Mouse (Mus musculus) ovary, postnatal 36 days (tissue): Measurements from ENCODE around the gene Suds3.

ENCODE experiments used
- DNase-seq: peaks from one replicate; pipeline ENCODE4 v3.0.0; 2022; ENCODE audit warnings: low spot score, mixed read lengths

Suds3 gene

DNA sequence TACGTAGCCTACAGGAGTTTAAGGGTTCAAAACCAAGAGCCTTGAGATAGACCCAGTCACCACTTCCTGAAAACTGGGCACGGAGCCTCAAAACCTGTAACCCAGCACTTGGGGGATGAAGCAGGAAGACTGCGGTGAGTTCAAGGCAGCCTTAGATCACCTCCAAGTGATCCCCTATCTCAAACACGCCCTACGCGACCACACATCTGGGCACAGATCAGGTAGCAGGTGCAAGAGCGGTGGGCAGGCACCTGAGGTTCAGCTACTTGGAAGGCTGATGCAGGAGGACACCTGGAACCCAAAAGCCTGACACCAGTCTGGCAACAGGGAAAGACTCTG lies 4.2 kb downstream of the Suds3 start:
- DNase-seq, result no peak

DNA sequence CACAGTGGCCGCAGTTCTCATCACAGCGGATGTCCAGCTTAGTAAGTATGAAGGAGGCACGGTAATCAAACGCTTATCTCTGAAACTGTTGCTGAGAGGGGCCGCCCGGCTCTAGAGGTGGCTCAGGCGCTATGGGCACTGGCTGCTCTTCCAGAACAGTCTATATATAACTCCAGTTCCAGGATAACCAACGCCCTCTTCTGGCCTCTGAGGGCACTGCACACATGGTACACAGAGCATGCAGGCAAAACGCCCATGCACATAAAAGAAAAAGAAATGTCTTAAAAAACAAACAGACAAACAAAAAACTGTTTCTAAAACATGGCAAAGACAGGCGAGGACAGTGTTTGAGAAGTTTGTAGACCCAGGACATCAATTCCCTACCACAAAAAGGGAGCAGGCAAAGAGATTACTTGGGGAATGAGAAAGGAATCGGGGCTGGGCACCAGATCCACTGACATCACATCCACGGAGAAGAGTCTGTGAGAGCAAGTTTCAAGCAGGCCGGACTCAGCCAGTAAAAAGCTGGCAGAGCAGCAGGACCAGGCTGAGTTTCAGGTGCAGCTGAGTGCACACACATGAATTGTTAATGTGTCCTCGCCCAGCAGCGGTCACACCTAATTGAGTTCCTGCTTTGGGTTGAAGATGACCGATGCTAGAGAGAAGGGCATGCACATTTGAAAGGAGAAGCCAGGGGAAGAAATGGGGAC lies 4.7 kb downstream of the Suds3 start:
- DNase-seq, result no peak

DNA sequence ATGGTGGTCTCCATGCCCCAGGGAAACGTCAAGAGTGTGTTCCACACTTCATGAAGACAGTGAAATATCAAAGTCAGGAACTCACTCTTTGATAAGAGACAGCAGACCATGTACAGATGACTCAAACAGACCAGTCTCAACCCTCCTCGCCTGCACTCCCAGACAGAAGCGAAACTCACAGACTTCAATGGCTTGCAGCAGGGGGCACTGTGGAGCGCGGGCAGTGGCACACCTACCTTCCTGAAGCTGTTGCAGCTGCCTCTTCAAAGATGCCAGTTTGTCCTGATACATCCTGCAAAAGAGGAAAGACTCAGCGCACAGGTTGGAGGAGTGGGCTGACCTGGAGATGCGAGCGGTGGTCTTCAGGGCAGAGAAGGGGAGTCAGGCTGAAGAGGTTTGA lies 6.4 kb downstream of the Suds3 start:
- no peak for DNase-seq

DNA sequence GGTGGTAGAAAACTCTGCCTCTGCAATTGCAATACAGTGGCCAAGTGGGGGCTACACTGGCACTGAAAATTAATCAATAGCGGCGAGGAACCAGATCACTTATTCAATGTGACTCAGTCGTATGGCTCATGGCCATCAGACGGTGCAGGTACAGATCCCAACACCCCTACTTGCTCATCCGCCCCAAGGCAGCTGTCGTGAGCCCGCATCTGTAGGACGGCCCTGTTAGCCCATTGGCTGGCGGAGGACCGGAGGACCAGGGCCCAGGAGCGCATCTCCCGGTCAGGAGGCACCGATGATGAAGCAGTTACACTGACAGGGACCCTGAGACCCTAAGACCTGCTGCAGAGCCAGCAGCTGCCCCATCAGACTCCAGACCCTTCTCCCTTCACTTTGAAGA lies 7.2 kb downstream of the Suds3 start:
- DNase-seq, result no peak

DNA sequence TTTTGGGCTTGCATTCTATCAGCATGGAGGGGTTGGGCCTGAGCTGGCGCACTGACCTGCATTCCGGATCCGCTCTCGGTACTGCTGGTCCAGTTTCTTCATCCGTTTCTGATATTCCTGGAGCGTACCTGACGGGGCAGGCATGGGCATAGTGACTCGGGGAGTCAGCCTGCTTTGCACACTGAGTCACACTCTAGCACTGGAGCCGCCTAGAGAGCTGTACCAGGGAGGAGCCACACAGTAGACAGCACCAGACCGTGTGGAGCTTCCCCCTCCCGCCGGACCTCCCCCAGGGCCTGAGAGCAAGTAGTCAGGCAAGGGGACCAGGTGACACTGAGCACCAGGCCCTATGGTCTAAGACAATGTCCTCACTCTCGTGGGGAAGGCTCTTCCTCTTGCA lies 7.6 kb downstream of the Suds3 start:
- no peak for DNase-seq

DNA sequence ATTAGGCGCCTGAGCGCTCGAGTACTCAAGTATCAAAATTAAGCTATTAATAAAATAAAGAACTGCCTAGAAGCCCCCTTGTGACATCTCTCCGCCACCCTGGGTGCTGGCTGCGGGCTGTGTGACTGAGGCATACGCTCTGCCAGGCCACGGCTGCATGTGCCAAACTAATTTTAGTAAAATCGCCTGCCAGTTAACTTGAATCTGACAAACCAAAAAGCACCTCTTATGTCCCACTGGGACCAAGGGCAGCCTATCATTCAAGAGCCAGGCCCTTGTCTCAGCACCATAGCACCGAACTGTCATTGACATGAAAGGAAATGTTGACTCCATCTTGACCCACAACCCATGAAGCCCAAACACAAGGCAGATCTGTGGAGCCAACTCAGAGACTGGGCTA lies 10.2 kb downstream of the Suds3 start:
- DNase-seq, result no peak

DNA sequence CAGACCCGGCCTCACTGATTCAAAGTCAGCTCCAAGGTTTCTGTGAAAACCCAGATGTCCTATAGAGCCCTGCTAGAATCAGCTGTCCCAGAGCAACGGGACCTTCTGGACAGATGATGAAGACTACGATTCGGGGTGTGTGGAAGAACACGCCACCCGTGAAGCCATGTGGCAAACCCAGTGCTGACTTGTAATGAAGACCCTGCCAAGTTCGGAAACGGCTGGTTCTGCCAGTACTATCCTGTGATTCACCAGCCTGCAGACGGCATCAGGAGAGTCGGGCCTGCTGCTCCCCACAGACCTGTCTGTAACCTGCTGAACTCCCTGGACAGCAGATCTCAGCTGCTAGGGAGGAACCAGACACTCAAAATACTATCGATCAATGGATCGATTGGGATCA lies 11.6 kb downstream of the Suds3 start:
- no peak for DNase-seq

DNA sequence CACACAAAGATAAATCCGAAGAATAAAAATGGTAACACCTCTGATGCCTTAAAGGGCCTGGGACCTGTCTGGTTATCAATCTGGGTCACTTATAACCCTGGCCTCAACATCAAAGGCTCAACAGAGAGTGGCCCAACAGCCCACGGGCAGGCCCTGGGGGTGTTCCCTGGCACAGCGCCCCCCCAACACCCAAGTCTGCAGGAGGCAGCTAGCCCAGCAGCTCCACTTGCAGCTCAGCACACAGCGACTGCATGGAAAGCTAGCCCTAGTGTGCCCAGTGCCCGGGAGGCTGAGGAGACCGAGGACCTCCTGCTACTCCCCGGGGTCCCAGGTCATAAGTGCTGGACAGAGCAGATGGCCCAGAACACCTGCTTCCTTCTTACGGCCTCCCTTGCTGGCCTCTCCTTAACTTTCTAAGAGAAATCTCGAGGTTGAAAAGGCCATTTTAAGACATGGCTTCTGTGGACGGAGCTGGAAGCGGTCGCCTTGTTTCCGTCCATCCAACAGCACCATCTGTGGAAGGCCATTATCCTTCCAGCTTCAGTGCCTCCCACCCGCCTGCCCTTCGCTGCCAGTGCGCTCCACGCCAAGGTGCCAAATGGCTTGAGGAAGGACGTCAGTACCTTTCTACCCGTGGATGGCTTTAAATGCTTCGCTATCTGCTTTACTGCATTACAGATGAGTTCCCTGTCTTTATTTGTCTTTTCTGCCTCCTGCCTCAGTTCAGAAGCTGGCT lies 12.6 kb downstream of the Suds3 start:
- DNase-seq, result no peak

DNA sequence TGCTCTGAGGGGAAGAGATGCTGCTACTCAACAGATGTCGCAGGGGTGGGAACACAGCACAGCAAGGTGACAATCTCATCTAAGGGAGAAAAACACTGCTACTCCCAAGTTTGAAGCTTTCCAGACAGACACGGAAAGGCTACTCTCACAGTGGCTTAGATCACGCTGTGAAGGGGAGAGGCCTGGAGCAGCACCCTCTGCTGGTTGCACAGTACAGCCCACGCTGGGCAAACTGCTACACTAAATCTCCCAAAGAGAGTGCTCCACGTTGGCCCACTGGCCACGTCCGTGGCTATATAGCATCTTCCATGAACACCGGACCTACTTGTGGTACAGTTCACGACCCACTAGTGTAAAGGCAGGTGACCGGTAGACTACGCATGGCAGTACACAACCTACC lies 16.2 kb downstream of the Suds3 start:
- no peak for DNase-seq

DNA sequence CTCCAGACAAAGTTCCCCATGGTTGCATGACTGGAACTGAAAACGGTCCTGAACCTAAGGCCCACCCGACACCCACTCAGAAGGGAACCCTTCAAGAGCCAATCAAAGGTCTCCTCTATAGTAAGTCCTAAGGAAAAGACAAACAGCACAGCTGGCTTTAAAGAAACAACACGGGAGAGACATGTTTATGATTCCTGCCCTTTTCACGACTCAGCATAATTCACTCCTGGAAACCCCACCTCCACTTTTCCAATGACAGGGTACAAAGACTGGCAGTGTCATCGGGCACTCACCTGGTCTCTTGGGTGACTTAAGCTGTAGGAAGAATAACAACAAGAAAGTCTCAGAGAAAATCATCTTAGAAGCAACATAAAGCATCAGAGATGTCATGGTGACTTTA lies 16.9 kb downstream of the Suds3 start:
- DNase-seq, result no peak

DNA sequence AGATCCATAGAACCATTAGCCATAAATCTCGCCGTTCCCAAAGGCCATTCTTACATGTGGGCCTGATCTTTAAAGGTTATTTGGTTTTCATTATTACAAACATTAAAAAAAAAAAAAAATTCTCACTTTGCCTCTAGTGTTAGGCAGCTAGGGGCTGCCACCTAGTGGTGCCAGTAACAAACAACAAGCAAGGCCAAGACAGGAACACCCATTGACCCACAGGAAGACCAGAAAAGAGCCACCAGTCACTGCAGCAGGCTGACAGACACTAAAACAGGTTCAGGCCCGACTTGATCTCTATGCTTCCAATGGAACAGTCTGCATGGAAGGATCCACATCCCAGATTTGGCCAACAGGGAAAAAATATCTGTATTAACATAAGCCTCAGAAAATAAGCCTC lies 19.2 kb downstream of the Suds3 start:
- DNase-seq, result peak; percentile 26

DNA sequence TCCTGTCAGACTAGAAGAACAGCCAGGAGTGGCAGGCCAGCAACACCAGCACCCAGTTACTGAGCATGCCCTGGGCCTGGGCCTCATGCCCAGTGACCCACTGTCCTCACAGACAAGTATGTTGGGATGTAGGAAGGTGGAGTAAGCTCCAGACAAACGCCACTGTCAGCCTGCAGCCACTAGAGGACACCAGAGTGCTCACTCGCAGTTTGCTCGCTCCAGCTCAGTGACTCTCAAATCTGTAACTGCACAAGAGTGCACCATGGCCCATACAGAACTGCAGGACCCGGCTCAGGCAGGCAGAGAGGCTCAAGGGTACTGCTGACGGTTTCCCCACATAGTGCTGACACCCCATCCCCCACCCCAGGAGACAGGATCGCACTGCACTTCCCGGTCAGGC lies 21.5 kb downstream of the Suds3 start:
- peak; percentile 22 for DNase-seq

DNA sequence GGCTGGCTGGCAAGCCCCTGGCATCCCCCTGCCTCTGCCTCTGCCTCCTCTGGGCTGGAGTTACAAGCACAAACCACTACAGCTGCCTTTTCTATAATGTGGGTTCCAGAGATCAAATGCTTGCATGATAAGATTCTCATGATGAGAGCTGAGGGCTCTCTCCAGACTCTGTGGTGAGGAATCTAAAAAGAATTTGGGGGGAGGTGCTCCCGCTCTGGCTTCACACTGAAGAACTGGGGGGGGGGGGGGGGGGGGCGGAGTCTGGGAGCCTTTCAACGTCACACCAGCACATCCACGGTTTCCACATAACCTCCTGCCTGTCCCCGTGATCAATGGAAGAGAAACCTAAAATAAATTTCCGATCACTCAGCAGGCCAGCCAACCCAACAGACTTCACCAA lies 26.1 kb downstream of the Suds3 start:
- DNase-seq, result no peak

DNA sequence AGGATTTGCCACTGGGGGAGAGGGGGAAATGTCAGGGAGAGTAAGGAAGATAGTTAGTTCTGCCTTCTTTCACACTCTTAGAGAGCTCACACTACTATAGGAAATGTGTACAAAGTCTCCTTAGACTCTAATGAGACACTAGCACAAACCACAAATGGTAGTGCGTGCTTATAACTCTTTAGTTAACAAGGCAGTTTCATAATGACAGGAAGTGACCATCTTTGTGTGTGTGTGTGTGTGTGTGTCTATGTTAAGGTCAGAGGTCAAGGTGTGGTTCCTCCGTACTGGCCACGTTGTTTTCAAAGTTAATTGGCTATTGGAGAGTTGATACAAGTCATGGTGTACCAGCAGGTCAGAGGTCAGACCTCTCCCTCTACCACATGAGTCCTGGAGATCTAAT lies 26.8 kb downstream of the Suds3 start:
- no peak for DNase-seq

DNA sequence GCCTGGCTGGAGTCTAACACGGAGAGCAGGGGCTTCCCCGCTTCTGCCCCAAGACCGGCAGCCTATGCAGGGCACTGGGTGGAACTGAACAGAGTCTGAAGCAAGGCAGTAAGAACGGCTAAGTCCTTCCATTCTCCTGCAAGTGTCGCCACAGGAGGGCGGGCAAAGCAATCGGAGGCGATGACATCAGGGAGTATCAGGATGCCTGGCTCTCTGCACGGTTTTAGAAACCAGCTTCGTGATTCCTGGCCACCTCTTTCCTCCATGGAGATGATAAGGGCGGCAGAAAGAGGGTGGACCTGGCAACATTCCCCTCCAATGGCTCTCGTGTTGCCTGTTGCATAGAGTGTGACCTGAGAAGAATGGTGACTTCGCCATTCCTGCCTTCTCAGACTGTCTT lies 28.2 kb downstream of the Suds3 start:
- DNase-seq, result no peak

DNA sequence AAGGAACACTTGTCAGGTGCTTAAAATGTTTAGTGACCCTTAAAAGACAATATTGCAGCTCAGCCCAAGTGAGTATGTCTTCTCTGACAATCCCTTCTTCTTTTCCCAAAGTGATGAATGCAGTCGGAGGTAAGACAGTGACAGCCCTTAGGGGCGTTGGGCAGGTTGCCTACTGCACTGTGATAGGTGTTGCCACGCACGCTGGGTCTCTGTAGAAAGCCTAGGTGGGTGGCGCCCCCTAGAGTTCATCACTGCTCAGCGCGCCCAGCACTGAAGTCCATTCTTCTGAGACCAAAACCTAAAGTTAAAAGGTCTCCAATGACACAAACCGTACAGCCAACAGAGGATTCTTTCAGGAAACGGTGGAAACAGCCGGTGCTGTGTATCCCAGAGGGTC lies 46.4 kb downstream of the Suds3 start:
- DNase-seq, result no peak

DNA sequence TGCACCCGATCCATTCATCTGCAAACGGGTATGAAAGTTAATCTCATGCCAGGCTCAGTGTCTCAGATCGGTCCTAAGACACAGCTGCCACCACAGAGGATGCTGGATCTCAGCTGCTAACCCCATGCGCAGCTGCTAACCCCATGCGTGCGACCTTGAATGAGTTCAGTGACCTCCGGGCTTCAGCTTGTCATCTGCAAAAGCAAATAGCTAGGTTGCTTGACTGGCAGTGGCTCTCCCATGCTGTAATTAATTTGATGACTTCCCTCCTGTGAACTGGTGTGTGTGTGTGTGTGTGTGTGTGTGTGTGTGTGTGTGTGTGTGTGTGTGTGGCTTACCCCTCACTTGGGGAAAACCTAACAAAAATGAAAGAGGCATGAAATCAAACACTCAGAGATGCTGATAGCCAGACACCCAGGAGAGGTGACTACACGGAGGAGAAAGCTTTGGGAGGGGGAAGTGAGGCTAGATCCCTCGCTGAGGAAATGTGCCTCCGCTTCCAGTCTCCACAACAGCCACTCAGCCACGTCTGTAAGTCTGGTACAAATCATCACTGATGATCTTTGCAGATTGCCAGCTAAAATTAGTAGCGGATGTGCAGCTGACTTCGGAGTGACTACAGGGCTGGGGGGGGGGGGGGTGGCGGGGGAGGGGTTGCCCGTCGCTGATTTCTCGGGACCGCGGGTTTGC lies 47.0 kb downstream of the Suds3 start:
- DNase-seq, result no peak

DNA sequence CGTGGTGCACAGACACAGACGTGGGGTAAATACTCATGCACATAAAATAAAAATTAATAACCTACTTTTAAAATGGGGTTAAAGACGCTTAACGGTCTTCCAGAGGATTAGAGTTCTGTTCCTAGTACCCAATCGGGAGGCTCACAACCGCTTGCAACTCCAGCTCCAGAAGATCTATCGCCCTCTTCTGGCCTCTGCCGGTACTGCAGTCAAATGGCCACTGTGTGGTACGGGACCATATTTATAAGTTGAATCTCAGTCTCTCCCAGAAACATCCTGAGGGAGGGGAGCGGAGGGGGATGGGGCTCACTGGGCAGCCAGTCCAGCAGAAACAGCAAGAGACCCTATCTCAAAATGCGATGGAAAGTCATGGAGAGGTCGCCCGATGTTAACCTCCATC lies 47.7 kb downstream of the Suds3 start:
- no peak for DNase-seq

DNA sequence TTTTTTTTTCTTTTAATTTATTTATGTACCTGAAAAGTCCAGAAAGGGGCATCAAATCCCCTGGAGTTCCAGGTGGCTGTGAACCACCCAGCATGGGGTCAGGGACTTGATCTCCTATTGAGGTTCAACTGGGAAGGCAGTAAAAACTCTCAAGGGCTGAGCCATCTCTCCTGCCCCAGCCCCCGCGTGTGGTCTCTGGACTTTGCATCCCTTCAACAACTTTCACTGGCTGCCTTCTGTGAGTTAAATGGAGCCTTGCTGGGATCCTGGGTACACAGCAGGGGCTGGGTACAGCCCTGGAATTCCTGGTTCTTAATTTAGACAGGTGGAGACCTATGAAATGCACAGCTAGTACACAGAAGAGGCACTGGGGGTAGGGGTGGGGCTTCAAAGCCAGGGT lies 54.7 kb downstream of the Suds3 start:
- no peak for DNase-seq

DNA sequence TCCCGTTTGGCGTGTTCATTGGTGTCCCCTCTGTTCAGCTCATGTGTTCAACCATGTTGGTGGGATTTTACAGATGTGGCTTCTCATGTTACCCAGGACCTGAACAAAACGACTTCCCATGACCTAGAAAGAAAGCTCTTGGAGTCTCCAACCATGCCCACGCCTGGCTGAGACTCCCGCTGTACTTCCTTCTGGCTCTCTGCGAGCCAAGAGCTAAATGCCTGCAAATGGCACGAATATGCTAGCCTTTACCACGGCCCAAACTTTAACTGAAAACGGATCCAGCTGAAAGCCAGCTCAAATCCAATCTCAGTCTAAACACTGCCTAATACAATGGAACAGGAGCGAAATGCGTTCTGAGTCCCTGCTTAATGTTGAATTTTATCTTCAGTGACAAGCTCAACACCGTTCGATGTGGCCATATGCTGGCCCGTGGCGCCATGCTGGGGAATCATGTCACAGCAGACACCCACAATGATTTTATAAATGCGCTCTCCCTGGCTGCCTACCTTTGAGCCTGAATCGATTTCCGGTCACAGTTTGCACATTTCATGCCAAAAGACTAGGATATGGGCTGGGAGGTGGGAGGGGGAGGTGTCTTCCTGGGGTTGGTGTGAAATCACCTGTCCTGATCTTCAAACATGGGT lies 55.3 kb downstream of the Suds3 start:
- no peak for DNase-seq

DNA sequence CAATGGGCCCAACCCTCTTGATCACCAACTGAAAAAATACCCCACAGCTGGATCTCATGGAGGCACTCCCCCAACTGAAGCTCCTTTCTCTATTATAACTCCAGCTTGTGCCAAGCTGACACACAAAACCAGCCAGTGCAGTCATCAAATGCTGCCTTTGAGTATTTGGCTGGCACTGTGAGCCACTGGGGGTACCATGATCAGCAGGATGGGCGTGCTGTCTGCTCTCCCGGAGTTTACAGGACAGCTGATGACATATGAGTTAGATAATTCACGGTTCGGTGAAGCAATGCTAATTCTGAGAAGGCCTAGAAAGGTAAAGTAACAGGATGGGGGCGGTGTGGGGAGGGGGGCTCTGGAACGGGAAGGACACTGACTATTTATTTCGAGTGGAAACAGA lies 66.0 kb downstream of the Suds3 start:
- DNase-seq, result no peak

DNA sequence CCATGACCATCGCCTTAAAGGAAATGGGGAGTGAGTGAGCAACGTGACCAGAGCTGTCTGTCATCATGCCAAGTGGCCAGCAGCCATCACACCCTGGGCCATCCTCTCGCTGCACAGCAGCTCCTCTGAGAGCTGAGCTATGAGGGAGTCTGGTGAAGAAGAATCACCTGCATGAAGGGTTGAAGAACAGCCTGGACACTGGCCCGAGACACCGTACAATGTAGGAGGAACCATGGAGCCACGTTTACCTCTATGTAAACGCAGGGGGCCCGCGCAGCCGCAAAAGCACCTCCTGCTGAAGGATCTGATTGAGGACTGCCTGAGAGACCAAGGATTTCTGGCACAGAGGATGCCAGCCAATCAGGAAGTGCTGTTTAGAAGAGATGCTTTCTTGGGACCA lies 70.8 kb downstream of the Suds3 start:
- DNase-seq, result no peak

DNA sequence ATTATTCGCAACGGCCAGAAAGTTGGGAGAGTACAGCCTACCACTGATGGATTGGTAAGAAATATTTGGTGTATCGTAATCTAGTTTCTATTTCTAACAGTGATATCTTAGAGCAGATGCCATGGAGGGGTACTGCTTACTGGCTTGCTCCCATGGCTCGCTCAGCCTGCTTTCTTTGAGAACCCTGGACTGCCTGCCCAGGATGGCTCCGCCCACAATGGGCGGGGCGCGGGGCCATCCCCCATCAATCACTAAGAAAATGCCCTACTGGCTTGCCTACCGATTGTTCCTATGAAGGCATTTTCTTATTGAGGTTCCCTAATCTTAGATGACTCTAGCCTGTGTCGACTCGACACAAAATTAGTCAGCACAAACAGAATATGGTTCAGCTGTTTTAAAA lies 73.3 kb downstream of the Suds3 start:
- no peak for DNase-seq
